Mouse (Mus musculus): Measurements from ENCODE around the gene Cyp2b9.
"Not testable (repeated sequence)": the region's sequence is repeated elsewhere in the genome, so short reads cannot be mapped to it uniquely, and the experiment has no call there.

Gene Cyp2b9

GRCm38 (mm10) chr7:26173111-26173510 is at the start of gene Cyp2b9:
TSS of gene Cyp2b9 (plus strand) at chr7:26173411.
- not testable (repeated sequence) for H3K27me3 ChIP-seq (ENCODE audit: insufficient read depth, low read length); H3K4me1 ChIP-seq (replicated peaks; ENCODE audit: low read depth, low read length); H3K4me3 ChIP-seq (replicated peaks; ENCODE audit: low read length); H3K36me3 ChIP-seq (ENCODE audit: insufficient read depth, low read length); H3K9me3 ChIP-seq (ENCODE audit: low read length)

- not testable (repeated sequence) for H3K4me3 ChIP-seq (replicated peaks; ENCODE audit: low read length); H3K4me1 ChIP-seq (replicated peaks; ENCODE audit: low read depth, low read length); H3K36me3 ChIP-seq (ENCODE audit: insufficient read depth, low read length); H3K27me3 ChIP-seq (ENCODE audit: insufficient read depth, low read length); H3K9me3 ChIP-seq (ENCODE audit: low read length)
Observed at GRCm38 (mm10) chr7:26139623-26140022, 33.6 kb upstream of the Cyp2b9 start.

- H3K4me3 ChIP-seq (replicated peaks; ENCODE audit: low read length); H3K27me3 ChIP-seq (ENCODE audit: insufficient read depth, low read length); H3K4me1 ChIP-seq (replicated peaks; ENCODE audit: low read depth, low read length); H3K36me3 ChIP-seq (ENCODE audit: insufficient read depth, low read length); H3K9me3 ChIP-seq (ENCODE audit: low read length): not testable (repeated sequence)
Observed at GRCm38 (mm10) chr7:26143657-26144056, 29.6 kb upstream of the Cyp2b9 start.

DNA sequence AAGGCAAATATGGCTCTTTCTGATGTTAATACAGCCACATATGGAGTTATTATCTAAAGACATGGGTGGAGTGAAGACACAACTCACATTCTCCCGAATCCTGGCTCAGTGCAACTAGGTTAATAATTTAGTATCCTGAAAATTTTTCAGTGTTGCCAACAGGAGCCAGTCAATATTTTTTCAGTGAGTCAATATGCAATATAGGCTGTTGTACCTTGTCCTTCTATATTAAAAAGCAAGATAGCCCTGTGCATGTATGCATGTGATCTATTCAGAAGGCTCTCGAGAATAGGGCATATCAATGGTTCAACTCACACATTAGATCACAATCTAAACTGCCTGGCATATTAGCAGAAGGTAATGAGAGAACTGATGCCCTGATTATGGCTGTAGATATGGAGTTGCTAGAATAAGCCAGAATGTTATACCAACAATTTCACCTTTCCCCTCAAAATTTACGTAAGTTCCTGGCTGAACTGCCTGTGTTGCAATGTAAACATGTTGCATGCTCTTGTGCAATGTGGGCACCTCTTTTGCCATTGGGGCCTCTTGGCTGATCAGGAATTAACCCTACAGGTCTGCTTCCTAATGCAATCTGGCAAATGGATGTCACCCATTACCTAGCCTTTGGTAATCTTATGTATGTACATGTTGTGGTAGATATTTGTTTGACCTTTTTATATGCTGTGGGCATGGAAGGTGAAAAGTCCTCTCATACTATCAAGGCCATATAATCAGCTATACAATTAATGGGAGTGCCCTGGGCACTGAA is 4.3 kb upstream of the Cyp2b9 start:
- H3K9me3 ChIP-seq (ENCODE audit: low read length); H3K27me3 ChIP-seq (ENCODE audit: insufficient read depth, low read length); H3K36me3 ChIP-seq (ENCODE audit: insufficient read depth, low read length); H3K4me3 ChIP-seq (replicated peaks; ENCODE audit: low read length); H3K4me1 ChIP-seq (replicated peaks; ENCODE audit: low read depth, low read length): not testable (repeated sequence)

DNA sequence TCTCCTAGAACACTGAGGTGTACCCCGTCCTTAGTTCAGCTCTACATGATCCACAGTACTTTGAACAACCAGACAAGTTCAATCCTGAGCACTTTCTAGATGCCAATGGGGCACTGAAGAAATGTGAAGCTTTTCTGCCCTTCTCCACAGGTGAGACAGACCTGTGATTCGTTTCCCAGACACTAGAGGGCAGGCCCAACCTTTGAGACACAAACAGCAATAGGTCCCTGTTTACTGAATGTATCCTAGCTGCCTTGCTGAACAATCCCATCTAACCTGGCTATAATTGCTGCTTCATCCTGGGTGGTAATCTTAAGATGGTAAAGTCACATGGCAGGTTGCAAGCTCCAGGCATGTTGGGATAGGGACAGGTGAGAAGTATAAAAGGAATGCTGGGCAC is 27.9 kb downstream of the Cyp2b9 start:
- H3K4me1 ChIP-seq (replicated peaks; ENCODE audit: low read depth, low read length), result no peaks in the 10 kb centered on the region
- 0 out of 2 replicates have a peak, but pooled peaks cover 4% of the 10 kb centered on the region for H3K9me3 ChIP-seq (ENCODE audit: low read length)
- no peaks in the 10 kb centered on the region for H3K27me3 ChIP-seq (ENCODE audit: insufficient read depth, low read length)
- no peaks in the 10 kb centered on the region for H3K36me3 ChIP-seq (ENCODE audit: insufficient read depth, low read length)
- TF ChIP-seq CTCF (conservative IDR thresholded peaks at IDR 0.05; ENCODE audit: low read length) (peak; percentile 56), POU5F1 (IDR thresholded peaks at IDR 0.05; ENCODE audit: borderline replicate concordance, low read length) (no peak)
- no peak overlapping the region for H3K4me3 ChIP-seq (replicated peaks; ENCODE audit: low read length)

DNA sequence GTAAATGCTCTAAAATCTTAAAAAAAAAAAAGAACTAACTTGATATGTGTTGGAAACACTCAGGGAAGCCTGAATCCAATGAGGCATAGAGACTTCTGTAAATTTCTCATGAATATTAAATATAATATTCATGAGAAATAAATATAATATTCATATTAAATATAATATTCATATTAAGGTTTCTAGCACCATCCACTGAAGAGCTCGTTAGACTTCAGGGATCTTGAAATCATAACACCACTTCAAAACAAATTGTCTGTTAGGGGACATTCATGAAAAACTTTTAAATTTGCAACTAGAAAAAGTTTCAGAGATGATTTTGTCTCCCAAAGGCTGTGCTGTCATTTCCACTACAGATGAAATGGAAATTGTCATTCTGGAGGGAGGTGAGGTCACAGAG is 86.8 kb downstream of the Cyp2b9 start, which contains the start of gene Vmn1r184:
TSS of gene Vmn1r184 (plus strand) at position 301 of the 400 bp plus-strand sequence.
- not testable (repeated sequence) for H3K4me1 ChIP-seq (replicated peaks; ENCODE audit: low read depth, low read length); H3K27me3 ChIP-seq (ENCODE audit: insufficient read depth, low read length); H3K4me3 ChIP-seq (replicated peaks; ENCODE audit: low read length); H3K9me3 ChIP-seq (ENCODE audit: low read length); H3K36me3 ChIP-seq (ENCODE audit: insufficient read depth, low read length)
